Mouse (Mus musculus): ENCODE data around the gene Rsph10b. TPM values are rescaled to one million over a fixed set of nuclear protein-coding genes. Genes with fewer than 3 reads are reported as not detected.

The Rsph10b gene
- polyA plus RNA-seq, 1 experiment, result not detected

- Histone ChIP-seq H3K4me1 (ENCODE audit: control insufficient read depth, insufficient read depth, insufficient read length, low read length) (no peaks in the 10 kb centered on the region), H3K27ac (replicated peaks; ENCODE audit: low read depth, low read length) (no peak overlapping the region), H3K4me3 (ENCODE audit: insufficient read depth, low read depth, low read length) (no peak overlapping the region)
These were observed 32.9 kb downstream of the Rsph10b start for GRCm38 (mm10) chr5:143965586-143966345.

- H3K4me1 ChIP-seq (ENCODE audit: control insufficient read depth, insufficient read depth, insufficient read length, low read length), result no peaks in the 10 kb centered on the region
- no peak overlapping the region for H3K4me3 ChIP-seq (ENCODE audit: insufficient read depth, low read depth, low read length)
- H3K27ac ChIP-seq (replicated peaks; ENCODE audit: low read depth, low read length), result no peak overlapping the region
These were observed 33.8 kb downstream of the Rsph10b start for GRCm38 (mm10) chr5:143966671-143967070.

GRCm38 (mm10) chr5:143972628-143973027, 39.8 kb downstream of the Rsph10b start:
- Histone ChIP-seq H3K4me1 (ENCODE audit: control insufficient read depth, insufficient read depth, insufficient read length, low read length) (no peaks in the 10 kb centered on the region), H3K27ac (replicated peaks; ENCODE audit: low read depth, low read length) (no peak overlapping the region), H3K4me3 (ENCODE audit: insufficient read depth, low read depth, low read length) (no peak overlapping the region)

- Histone ChIP-seq H3K27ac (replicated peaks; ENCODE audit: low read depth, low read length) (no peak overlapping the region), H3K4me3 (ENCODE audit: insufficient read depth, low read depth, low read length) (no peak overlapping the region), H3K4me1 (ENCODE audit: control insufficient read depth, insufficient read depth, insufficient read length, low read length) (no peaks in the 10 kb centered on the region)
These were observed 42.2 kb downstream of the Rsph10b start for GRCm38 (mm10) chr5:143974931-143975630.

GRCm38 (mm10) chr5:143975631-143975933, 42.7 kb downstream of the Rsph10b start:
- Histone ChIP-seq H3K27ac (replicated peaks; ENCODE audit: low read depth, low read length) (no peak overlapping the region), H3K4me3 (ENCODE audit: insufficient read depth, low read depth, low read length) (no peak overlapping the region), H3K4me1 (ENCODE audit: control insufficient read depth, insufficient read depth, insufficient read length, low read length) (no peaks in the 10 kb centered on the region)

- Histone ChIP-seq H3K27ac (replicated peaks; ENCODE audit: low read depth, low read length) (no peak overlapping the region), H3K4me3 (ENCODE audit: insufficient read depth, low read depth, low read length) (no peak overlapping the region), H3K4me1 (ENCODE audit: control insufficient read depth, insufficient read depth, insufficient read length, low read length) (no peaks in the 10 kb centered on the region)
These were observed 43.4 kb downstream of the Rsph10b start for GRCm38 (mm10) chr5:143976232-143976631.

GRCm38 (mm10) chr5:143976726-143977431, 44.0 kb downstream of the Rsph10b start:
- Histone ChIP-seq H3K4me3 (ENCODE audit: insufficient read depth, low read depth, low read length) (no peak overlapping the region), H3K4me1 (ENCODE audit: control insufficient read depth, insufficient read depth, insufficient read length, low read length) (no peaks in the 10 kb centered on the region), H3K27ac (replicated peaks; ENCODE audit: low read depth, low read length) (no peak overlapping the region)

- no peak overlapping the region for H3K27ac ChIP-seq (replicated peaks; ENCODE audit: low read depth, low read length)
- no peaks in the 10 kb centered on the region for H3K4me1 ChIP-seq (ENCODE audit: control insufficient read depth, insufficient read depth, insufficient read length, low read length)
- no peak overlapping the region for H3K4me3 ChIP-seq (ENCODE audit: insufficient read depth, low read depth, low read length)
These were observed 48.0 kb downstream of the Rsph10b start for GRCm38 (mm10) chr5:143980858-143981257.

GRCm38 (mm10) chr5:143982361-143982760, 49.5 kb downstream of the Rsph10b start:
- no peaks in the 10 kb centered on the region for H3K4me1 ChIP-seq (ENCODE audit: control insufficient read depth, insufficient read depth, insufficient read length, low read length)
- H3K27ac ChIP-seq (replicated peaks; ENCODE audit: low read depth, low read length), result no peak overlapping the region
- no peak overlapping the region for H3K4me3 ChIP-seq (ENCODE audit: insufficient read depth, low read depth, low read length)

GRCm38 (mm10) chr5:143985381-143985780, 52.5 kb downstream of the Rsph10b start:
- H3K4me1 ChIP-seq (ENCODE audit: control insufficient read depth, insufficient read depth, insufficient read length, low read length), result no peaks in the 10 kb centered on the region
- H3K4me3 ChIP-seq (ENCODE audit: insufficient read depth, low read depth, low read length), result no peak overlapping the region
- no peak overlapping the region for H3K27ac ChIP-seq (replicated peaks; ENCODE audit: low read depth, low read length)

- Histone ChIP-seq H3K27ac (replicated peaks; ENCODE audit: low read depth, low read length) (no peak overlapping the region), H3K4me1 (ENCODE audit: control insufficient read depth, insufficient read depth, insufficient read length, low read length) (no peaks in the 10 kb centered on the region), H3K4me3 (ENCODE audit: insufficient read depth, low read depth, low read length) (no peak overlapping the region)
These were observed 54.8 kb downstream of the Rsph10b start for GRCm38 (mm10) chr5:143987596-143987995.

- Histone ChIP-seq H3K27ac (replicated peaks; ENCODE audit: low read depth, low read length) (no peak overlapping the region), H3K4me1 (ENCODE audit: control insufficient read depth, insufficient read depth, insufficient read length, low read length) (no peaks in the 10 kb centered on the region), H3K4me3 (ENCODE audit: insufficient read depth, low read depth, low read length) (no peak overlapping the region)
These were observed 56.2 kb downstream of the Rsph10b start for GRCm38 (mm10) chr5:143989046-143989445.

GRCm38 (mm10) chr5:143990086-143990485, 57.3 kb downstream of the Rsph10b start:
- Histone ChIP-seq H3K4me1 (ENCODE audit: control insufficient read depth, insufficient read depth, insufficient read length, low read length) (no peaks in the 10 kb centered on the region), H3K27ac (replicated peaks; ENCODE audit: low read depth, low read length) (no peak overlapping the region), H3K4me3 (ENCODE audit: insufficient read depth, low read depth, low read length) (no peak overlapping the region)

- Histone ChIP-seq H3K4me3 (ENCODE audit: insufficient read depth, low read depth, low read length) (no peak overlapping the region), H3K27ac (replicated peaks; ENCODE audit: low read depth, low read length) (no peak overlapping the region), H3K4me1 (ENCODE audit: control insufficient read depth, insufficient read depth, insufficient read length, low read length) (no peaks in the 10 kb centered on the region)
These were observed 59.8 kb downstream of the Rsph10b start for GRCm38 (mm10) chr5:143992661-143993060.

GRCm38 (mm10) chr5:143993260-143993659, 60.4 kb downstream of the Rsph10b start:
- Histone ChIP-seq H3K4me3 (ENCODE audit: insufficient read depth, low read depth, low read length) (no peak overlapping the region), H3K27ac (replicated peaks; ENCODE audit: low read depth, low read length) (no peak overlapping the region), H3K4me1 (ENCODE audit: control insufficient read depth, insufficient read depth, insufficient read length, low read length) (no peaks in the 10 kb centered on the region)

Data from brown adipose tissue, adult 24 weeks (tissue).